Mouse (Mus musculus) thymus, postnatal 25 days (tissue): ENCODE measurements around the gene Qrsl1.
A peak's percentile ranks its signal among the peaks of the same experiment; 100 is the strongest.

Experiments
- DNase-seq: peaks from one replicate; pipeline ENCODE4 v3.0.0; 2022

Qrsl1 gene

DNA sequence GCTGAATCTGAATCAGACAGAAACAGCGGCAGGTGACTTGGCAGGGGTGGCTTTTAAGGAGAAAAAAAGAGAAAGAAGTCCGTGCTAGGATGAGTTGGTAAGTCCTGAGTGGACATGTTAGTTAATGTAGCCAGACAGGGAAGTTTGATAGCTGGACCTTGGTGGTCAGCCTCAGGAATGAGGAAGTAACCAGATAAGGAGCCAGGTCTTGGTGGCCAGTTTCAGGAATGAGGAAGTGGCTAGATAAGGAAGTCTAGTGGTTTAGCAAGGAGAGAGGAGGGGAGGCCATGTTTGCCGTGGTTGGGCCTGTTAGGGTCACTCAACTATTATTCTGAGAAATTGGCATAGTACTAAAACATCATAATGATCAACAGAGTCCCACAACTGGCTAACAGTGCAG, 45.2 kb downstream of the Qrsl1 start:
- DNase-seq, result no peak

DNA sequence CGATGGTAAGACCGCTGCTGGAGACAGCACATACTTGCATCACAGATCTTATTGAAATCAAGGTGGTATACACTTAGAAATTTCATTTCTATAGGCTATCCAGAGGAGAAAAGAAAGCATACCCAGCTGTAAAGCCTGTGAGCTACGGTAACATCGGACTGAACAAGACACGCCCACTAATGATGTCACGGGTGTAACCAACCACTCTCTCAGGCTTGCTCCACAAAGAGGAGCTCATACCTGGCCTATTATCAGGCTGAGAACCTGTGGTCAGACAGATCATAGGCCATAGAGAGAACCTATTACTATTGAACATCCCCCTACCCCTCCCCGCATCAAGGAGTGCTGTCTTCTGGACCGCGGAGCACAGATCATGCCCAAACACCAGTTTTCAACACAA, 45.6 kb downstream of the Qrsl1 start:
- DNase-seq, result no peak

DNA sequence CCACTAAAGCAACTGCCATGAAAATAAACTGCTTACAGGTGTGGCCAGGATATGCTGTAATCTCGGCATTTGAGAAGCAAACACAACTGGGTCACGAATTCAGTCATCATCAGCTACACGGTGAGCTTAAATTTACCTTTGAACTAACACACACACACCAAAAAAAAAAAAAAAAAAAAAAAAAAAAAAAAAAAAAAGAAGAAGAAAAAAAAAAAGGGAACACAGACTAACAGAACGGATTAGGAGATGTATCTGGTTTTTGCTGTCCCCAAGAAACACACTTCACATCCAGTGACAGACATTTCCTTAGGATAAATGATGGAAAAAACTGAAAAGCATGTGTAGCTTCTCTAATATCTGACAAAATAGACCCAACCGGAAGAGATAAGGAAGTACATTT, 49.6 kb downstream of the Qrsl1 start:
- DNase-seq, result no peak

DNA sequence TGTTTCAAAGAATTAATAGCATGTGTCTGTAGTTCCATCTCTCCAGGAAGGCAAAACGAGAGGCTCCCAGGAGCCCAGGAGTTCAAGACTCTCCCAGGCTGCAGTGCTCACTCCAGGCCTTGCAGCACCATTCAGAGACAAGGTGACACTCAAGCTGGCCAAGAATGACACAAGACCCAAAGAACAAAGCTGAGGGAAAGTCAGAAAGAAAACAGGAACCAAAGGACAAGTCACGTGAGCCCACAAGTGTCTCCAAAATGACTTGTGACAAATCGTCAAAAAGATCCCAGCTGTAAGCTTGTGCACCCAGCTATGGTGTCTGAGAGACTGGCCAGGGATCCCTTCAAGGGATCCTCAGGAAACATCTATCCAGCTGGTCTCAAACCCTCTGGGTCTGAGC, 52.1 kb downstream of the Qrsl1 start:
- DNase-seq, result no peak

DNA sequence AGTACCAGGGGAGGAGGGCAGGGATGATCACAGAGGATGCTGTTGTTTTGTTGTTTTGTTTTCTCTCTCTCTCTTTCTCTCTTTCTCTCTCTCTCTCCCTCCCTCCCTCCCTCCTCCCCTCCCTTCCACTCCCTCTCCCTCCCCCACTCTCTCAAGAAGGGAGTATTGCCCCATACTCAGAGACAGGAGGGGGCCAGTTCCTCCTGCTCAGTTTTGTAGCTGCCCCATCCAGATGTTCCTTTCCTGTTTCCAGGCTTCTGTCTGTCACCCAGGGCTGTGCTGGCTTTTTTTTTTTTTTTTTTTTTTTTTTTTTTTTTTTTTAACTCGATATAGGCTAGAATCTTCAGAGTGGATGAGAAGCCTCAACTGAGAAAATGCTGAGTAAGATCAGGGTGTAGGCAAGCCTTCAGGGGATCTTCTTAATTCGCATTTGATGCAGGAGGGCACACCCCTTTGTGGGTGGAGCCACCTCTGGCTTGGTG, 55.4 kb downstream of the Qrsl1 start:
- no peak for DNase-seq

DNA sequence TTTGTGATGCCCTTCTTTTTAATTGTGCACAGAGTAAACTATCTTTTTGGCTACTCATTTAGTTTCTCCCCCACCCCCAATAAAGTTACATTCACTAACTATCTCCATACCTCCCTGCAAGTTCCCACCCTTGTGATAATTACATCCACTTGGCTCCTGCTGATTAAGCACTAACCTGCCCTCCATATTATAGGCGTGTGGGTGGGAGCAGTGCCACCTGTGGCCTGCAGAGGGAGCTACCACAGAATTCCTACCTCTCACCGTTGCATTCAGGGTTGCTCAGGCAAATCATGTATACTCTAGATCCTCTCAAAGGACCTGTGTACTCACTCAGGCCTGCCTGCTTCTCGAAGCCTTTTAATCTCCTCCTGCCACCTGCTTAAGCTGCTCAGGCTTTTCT, 56.1 kb downstream of the Qrsl1 start:
- DNase-seq, result no peak

DNA sequence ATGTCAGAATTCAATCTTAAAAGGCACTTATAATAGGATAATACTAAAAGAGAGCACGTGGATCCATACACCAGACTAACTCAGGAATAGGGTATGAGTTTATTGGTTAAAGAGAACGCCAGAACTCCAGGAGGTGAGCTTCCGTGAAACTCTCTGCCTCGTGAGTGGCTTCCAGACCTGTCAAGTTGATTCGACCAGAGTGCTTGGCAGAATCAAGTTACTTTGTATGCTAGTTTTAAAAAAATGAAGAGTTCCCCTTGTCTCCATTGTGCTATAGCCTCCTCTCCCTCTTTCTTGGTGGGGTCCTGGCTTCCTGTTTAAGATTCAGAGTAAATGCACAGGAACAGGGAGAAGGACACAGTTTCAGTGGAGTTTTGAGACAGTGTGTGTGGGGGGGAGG, 60.1 kb downstream of the Qrsl1 start:
- DNase-seq, result no peak

DNA sequence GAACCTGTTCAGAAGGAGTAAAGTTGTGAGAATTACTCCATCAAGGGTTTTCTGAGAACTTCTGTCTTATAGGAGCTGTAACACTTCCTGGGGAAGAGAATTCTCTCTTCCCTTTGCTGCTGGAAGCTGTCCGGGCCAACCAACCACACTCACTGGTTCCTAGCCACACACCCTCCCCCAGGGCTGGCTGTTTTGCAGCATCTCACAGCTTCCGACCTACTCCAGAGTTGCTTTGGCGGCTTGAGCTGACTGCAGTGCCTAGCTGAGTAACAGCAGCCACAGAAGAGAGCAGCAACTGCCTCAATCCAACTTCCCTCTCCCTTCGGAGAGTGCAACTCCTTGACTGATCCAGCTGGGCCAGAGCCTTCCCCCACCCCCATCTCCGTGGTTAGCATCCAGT, 68.7 kb downstream of the Qrsl1 start:
- DNase-seq, result peak; percentile 25

DNA sequence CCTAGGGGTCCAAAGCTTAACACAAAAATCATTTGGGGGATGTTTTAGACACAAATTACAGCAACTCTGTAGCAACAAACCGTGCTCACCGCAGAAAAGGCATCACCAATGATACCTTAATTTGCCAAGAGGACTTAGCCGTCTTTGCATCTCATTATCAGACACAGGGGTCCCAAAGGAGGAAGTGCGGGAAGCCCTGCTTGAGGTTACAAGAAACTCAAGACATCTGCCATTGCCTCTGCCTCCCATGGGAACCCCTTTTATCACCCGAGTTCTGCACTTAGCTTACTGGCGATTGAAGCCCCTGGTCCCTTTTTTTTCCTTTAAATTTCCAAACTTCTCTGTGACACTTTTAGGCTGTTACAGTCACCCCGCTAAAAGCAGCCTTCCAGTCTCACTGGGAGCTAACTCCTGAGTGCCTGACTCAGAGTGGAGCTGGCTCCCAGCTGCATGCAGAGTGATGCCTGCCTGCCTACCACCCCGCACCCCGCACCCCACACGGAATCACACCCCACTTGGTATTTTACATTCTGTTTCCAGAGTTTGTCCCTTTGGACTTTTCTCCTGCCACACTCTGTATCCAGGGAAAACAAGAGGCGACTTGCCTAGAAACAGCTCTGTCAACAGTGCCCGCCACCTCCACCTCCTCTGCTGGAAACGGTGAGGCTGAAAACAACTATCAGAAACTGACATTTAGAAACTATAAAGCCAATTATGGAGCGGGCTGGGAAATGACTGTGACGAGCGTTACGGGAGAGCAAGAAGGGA, 71.1 kb downstream of the Qrsl1 start:
- no peak for DNase-seq

DNA sequence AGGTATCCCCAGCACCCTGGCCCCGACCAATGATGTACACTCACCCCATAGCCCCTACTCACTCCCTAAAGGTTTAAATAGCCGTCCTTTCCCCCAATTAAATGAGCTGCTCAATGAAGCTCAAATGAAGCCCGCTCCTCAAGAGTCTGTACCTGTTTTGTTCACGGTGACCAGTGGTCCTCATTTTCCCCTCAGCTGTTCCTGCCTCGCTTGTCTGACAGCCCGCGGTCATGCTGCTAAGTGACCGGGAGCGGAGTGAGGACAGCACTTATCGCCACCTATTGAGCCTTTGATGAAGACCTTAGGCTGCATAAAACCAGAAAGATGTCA, 72.9 kb downstream of the Qrsl1 start:
- DNase-seq, result no peak

DNA sequence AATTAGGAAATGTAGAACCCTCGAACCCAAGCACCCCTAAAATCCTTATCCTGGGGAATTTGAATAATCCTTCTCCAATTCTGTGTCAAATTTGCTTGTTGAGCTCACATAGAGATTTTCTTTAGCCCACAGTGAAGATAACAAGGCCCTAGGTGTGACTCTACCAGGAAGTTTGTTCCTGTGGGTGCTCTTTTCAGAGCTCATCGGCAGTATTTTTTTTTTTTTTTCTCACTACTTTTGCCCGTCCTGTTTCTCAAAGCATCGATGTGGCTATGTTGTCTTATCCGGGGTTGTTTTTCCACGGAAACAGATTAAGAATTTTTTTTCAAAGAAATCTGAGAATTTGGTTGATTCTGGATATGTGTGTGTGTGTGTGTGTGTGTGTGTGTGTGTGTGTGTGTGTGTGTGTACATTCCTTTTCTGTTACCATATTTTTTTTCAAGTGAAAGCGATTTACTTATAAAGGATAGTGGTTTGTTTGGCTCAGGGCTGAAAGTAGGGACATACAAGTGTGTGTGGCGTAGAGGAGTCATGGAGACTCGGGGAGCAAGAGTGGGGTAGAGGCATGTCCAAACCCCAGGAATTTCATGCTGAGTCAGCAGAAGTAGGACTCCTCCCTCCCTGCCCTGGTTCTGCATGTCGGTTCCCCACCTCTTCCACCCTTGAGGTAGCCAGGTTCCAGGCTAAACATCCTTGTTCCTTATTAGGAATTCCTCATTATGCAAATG, 73.4 kb downstream of the Qrsl1 start:
- no peak for DNase-seq

DNA sequence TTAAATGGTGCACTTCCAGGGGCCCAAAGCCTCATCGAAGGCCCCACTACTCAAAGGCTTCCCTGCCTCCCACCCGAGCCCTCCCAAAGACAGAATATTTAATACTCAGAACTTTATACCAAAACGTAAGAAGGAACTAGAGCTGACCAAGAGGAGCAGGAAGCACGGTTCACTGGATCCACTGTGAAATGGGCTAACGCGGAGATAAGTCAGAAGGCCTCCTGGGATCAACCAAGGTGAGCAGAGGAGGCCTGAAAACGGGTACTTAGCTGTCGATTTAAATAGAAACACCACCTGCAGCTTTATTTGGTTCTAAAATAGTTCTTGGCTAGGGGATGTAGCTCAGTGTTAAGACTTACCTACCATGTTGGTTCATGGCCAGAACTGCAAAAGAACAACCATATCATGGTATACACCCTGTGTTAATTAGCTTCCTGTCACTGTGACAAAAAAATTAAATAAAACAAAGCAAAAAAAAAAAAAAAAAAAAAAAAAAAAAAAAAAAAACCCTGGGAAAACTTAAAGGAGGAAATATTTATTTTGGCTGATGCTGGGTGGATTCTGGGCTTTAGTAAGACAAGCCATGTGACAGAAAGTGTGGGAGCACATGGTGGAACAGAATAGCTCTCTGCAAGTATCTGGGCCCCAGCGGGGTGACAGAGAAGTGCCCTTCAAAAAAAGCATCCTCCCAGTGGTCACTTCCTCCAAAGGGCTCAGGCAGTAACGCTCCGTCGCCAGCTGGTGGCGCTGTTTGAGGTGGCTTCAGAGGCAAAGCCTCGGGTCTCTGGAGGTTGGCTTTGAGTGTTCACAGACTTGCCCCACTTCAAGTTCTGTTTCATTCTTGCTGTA, 74.5 kb downstream of the Qrsl1 start:
- DNase-seq, result no peak

DNA sequence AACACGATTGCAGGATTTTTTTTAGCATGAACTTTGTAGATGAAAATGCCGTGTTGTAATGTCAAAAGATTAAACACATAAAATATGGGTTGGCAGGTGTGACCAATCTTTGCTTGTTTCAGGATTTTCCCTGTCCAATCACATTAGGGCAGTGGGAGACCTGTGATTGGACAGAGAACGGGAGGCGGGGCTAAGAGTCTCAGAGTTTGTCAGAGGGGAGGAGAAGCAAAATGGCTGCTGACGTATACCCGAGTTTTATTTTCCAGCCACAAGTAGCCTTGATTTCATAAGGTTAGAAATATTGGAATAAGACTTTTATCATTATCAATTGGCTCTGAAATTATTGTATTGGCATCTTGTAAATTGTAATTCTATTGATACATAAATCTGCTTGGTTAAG, 75.8 kb downstream of the Qrsl1 start:
- no peak for DNase-seq

DNA sequence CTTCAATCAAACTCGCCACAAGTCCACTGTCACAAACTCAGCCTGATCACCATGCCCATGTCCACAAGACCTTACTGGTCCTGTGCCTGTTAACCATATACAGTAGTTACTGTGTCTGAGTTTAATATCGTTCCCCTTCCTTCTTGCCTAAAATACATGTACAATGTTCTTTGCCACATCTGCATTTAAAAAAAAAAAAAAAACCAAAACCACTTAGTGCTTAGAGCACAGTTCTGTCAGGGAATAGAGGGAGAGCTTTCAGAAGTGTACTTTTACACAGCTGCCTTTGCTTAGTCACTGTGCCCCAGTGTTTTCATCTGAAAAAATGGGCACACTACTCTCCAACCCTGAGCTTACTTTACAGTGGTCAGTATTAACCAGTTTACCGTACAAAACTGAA, 76.8 kb downstream of the Qrsl1 start:
- DNase-seq, result no peak
